Mouse (Mus musculus) central nervous system, embryonic 14 days (tissue): ENCODE measurements around the gene Pga5. TPM values are rescaled to one million over a fixed set of nuclear protein-coding genes. Genes with fewer than 3 reads are reported as not detected.

Experiments used
- polyA plus RNA-seq: library from polyadenylated mRNA; depleted of rRNA; stranded (reverse); fragments of >200 nt; gene quantifications from 2 replicates; pipeline ENCODE4 v1.2.3, GENCODE M21; 2012; rRNA removed

The Pga5 gene
- polyA plus RNA-seq, result 0.06 and 0.07 TPM in 2 replicates

GRCm38 (mm10) chr19:10677915-10678771, at the start of gene Pga5:
TSS of gene Pga5 (minus strand) at chr19:10678071.

GRCm38 (mm10) chr19:10688537-10689352, 10.9 kb upstream of the Pga5 start, which contains the start of gene Vps37c:
TSS of gene Vps37c (plus strand) at chr19:10688735.

GRCm38 (mm10) chr19:10634106-10634871, 43.6 kb downstream of the Pga5 start, which contains the start of gene Vwce:
TSS of gene Vwce (plus strand) at chr19:10634213.

Other genes starting within 250 kb of the Pga5 start
- 1.2 and 1.5 TPM in 2 replicates for gene Lrrc10b, start 220.6 kb downstream of the Pga5 start, polyA plus RNA-seq
- 1.9 and 2.3 TPM in 2 replicates for gene Ppp1r32, start 195.1 kb downstream of the Pga5 start, polyA plus RNA-seq
- 126 and 131 TPM in 2 replicates for gene Cpsf7, start 152.8 kb downstream of the Pga5 start, polyA plus RNA-seq
- 50.1 and 51.0 TPM in 2 replicates for gene Sdhaf2, start 151.9 kb downstream of the Pga5 start, polyA plus RNA-seq
- gene Tmem216, start 121.8 kb downstream of the Pga5 start, polyA plus RNA-seq, result 56.3 and 60.8 TPM in 2 replicates
- gene Cyb561a3, start 100.9 kb downstream of the Pga5 start, polyA plus RNA-seq, result 19.2 and 19.7 TPM in 2 replicates
- gene Tmem138, start 100.7 kb downstream of the Pga5 start, polyA plus RNA-seq, result 32.0 and 34.1 TPM in 2 replicates
- 233 and 239 TPM in 2 replicates for gene Ddb1, start 72.7 kb downstream of the Pga5 start, polyA plus RNA-seq
- gene Tkfc, start 72.4 kb downstream of the Pga5 start, polyA plus RNA-seq, result 31.3 and 36.1 TPM in 2 replicates
- 1.1 and 1.3 TPM in 2 replicates for gene Vwce, start 43.9 kb downstream of the Pga5 start, polyA plus RNA-seq
- 27.8 and 30.0 TPM in 2 replicates for gene Vps37c, start 10.7 kb upstream of the Pga5 start, polyA plus RNA-seq
- 0.10 and 0.18 TPM in 2 replicates for gene Cd5, start 60.9 kb upstream of the Pga5 start, polyA plus RNA-seq
- 0.03 TPM in 1 of 2 replicates, not detected in the other for gene Cd6, start 152.0 kb upstream of the Pga5 start, polyA plus RNA-seq
- 1.8 and 2.6 TPM in 2 replicates for gene Slc15a3, start 161.7 kb upstream of the Pga5 start, polyA plus RNA-seq
- 234 and 238 TPM in 2 replicates for gene Tmem132a, start 191.9 kb upstream of the Pga5 start, polyA plus RNA-seq
- 39.1 and 49.6 TPM in 2 replicates for gene Tmem109, start 203.9 kb upstream of the Pga5 start, polyA plus RNA-seq
- gene Prpf19, start 217.2 kb upstream of the Pga5 start, polyA plus RNA-seq, result 331 and 345 TPM in 2 replicates
- gene Zp1, start 242.6 kb upstream of the Pga5 start, polyA plus RNA-seq, result 0.07 and 0.10 TPM in 2 replicates